8 mouse cellular contexts compared by ENCODE assay signal in genomic region chr1:136346373-136347035, GRCm38 (mm10). TPM values are rescaled to one million over a fixed set of nuclear protein-coding genes. Genes with fewer than 3 reads are reported as not detected.
DNase-seq lines count a peak whose midpoint lies in the region; ATAC-seq and TF ChIP-seq lines count a peak whose summit lies in the region.

No protein-coding gene starts in this region.

- no peaks in the 10 kb centered on the region for H3K27me3 ChIP-seq in kidney, adult 2 months (replicated peaks; ENCODE audit: control insufficient read depth, insufficient read depth, low read length)
- no peaks in the 10 kb centered on the region for H3K27me3 ChIP-seq in heart, postnatal 0 days (ENCODE audit: control insufficient read depth, insufficient read depth, low read length)

- TF ChIP-seq EP300 in heart, postnatal 0 days (IDR thresholded peaks at IDR 0.05; ENCODE audit: low read depth): no peak

- H3K4me2 ChIP-seq in heart, postnatal 0 days (ENCODE audit: low read depth, low read length): peak overlapping the region; percentile 95

- H3K36me3 ChIP-seq in kidney, adult 2 months (ENCODE audit: control insufficient read depth, insufficient read depth, low read length): no peaks in the 10 kb centered on the region
- H3K36me3 ChIP-seq in heart, postnatal 0 days (replicated peaks; ENCODE audit: control insufficient read depth, insufficient read depth, low read length): no peaks in the 10 kb centered on the region
- no peaks in the 10 kb centered on the region for H3K36me3 ChIP-seq in macrophage (ENCODE audit: inconsistent target)

- WGBS in kidney, adult 2 months: 8% methylated on average over 12 of the region's 12 CpGs
- 3% methylated on average over 12 of the region's 12 CpGs for WGBS in heart, postnatal 0 days
- 6% methylated on average over 12 of the region's 12 CpGs for WGBS in macrophage (ENCODE audit: missing documents)

- no peak for TF ChIP-seq POLR2A in kidney, adult 2 months (IDR thresholded peaks at IDR 0.05; ENCODE audit: low read depth, low read length)

- H3K79me2 ChIP-seq in macrophage (ENCODE audit: inconsistent target): peaks cover 38% of the 10 kb centered on the region

- no peak for DNase-seq in kidney, adult 2 months
- DNase-seq in kidney, adult 9 months: no peak
- DNase-seq in NIH3T3 (ENCODE audit: low read depth): peak; percentile 34
- DNase-seq in heart, postnatal 0 days (ENCODE audit: low spot score): no peak
- DNase-seq in retina, postnatal 1 day: no peak
- no peak for DNase-seq in layer of hippocampus, postnatal 25 days (ENCODE audit: extremely low spot score in 1 of 2, low spot score in 1 of 2)
- no peak for DNase-seq in cerebellum, adult 11 months

- no peak for TF ChIP-seq CTCF in kidney, adult 2 months (conservative IDR thresholded peaks at IDR 0.05; ENCODE audit: insufficient read depth, insufficient read length, low read depth, low read length)
- 0 out of 2 replicates have a peak, but pooled peaks have one; percentile 4 for TF ChIP-seq CTCF in heart, postnatal 0 days (IDR thresholded peaks at IDR 0.05; ENCODE audit: low read depth)

- peak overlapping the region; percentile 78 for H3K4me3 ChIP-seq in kidney, adult 2 months (ENCODE audit: insufficient read depth, low read depth, low read length)
- H3K4me3 ChIP-seq in heart, postnatal 0 days (ENCODE audit: low read depth, low read length): peak overlapping the region; percentile 97
- peak overlapping the region; percentile 49 for H3K4me3 ChIP-seq in macrophage (ENCODE audit: inconsistent target)

- H3K4me1 ChIP-seq in kidney, adult 2 months (ENCODE audit: control insufficient read depth, insufficient read depth, low read length): peaks cover 3% of the 10 kb centered on the region; the same call in 1 of the 2 replicates
- peaks cover 11% of the 10 kb centered on the region for H3K4me1 ChIP-seq in heart, postnatal 0 days (ENCODE audit: control insufficient read depth, insufficient read depth)

- peak overlapping the region; percentile 97 for H3K9ac ChIP-seq in heart, postnatal 0 days (replicated peaks; ENCODE audit: low read depth, low read length)

- H3K9me3 ChIP-seq in heart, postnatal 0 days (replicated peaks; ENCODE audit: control insufficient read depth, low read length): no peaks in the 10 kb centered on the region

- ATAC-seq in heart, postnatal 0 days (ENCODE audit: insufficient read depth, low read depth): no peak

- peak overlapping the region; percentile 32 for H3K27ac ChIP-seq in kidney, adult 2 months (ENCODE audit: insufficient read depth, low read depth, low read length)
- peak overlapping the region; percentile 99 for H3K27ac ChIP-seq in heart, postnatal 0 days (ENCODE audit: low read depth)
- H3K27ac ChIP-seq in macrophage: no peak overlapping the region

RNA-seq across cellular contexts. Expression of gene Camsap2, which starts 0.6 kb away (rescaled TPM):
- 6.9 and 8.6 TPM in 2 replicates for polyA plus RNA-seq in kidney, adult 2 months (2012; rRNA removed)
- total RNA-seq in heart, postnatal 0 days (2014; rRNA removed; ENCODE audit: low replicate concordance): 16.4 and 17.4 TPM in 2 replicates
- 3.7 and 4.5 TPM in 2 replicates for polyA plus RNA-seq in heart, postnatal 0 days (2015; fragmentation: Nextera tagmentation; extraction: Ambion mirVana)
- 10 to 100 TPM in 24 of 26 experiments, 1 to 10 TPM in 2; 6.9 to 54.4 (median 29.5) TPM for total RNA-seq in macrophage (2018; cell fraction: chromatin; rRNA removed)
- 10 to 100 TPM; 10.8 to 29.6 (median 17.5) TPM for total RNA-seq in macrophage (2018; cell fraction: cytosol; rRNA removed)
- 10 to 100 TPM; 14.2 to 49.3 (median 25.3) TPM for total RNA-seq in macrophage (2018; cell fraction: nucleus; rRNA removed)
- 13.6 to 17.5 TPM (median 16.8 TPM) in 3 replicates for polyA plus RNA-seq in macrophage (2018)
- total RNA-seq in layer of hippocampus, postnatal 25 days (2021): 100 to 1,000 TPM; 132 to 142 TPM
